ENCODE assay signal across 15 mouse cellular contexts in the genomic region with DNA sequence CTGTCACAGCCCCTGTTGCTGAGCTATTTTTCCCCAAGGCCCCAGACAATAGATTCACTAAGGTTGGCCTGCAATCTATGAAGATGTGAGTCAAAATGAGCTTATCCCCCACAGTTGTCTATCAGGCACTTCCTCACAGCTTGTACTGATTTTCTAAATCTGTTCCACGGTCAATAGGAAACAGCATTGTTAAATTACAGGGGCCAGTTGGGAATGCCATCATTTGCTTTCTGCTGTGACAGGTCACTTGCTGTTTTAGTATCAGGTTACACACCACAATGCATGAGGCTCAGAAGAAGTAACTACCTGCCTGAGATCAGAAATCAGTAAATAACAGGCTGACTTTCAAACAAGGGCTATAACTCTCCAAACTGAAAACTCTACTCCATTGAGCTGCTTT.
"Had no signal": no experiment of that assay in that cellular context is flagged by ENCODE, and none has a peak within 500 bp of the region (broad histone marks: within the 10 kb centered on the region; RNA-seq: fewer than 3 reads in every experiment).

No protein-coding gene starts in this region.

- H3K36me3 ChIP-seq: limb, embryonic 15.5 days; liver, embryonic 12.5 days; lung, embryonic 15.5 days; midbrain, embryonic 13.5 days; neural tube, embryonic 15.5 days had no signal

- H3K9me3 ChIP-seq: limb, embryonic 15.5 days; liver, embryonic 12.5 days; lung, embryonic 15.5 days; megakaryocyte, embryonic 14.5 days; midbrain, embryonic 13.5 days; neural tube, embryonic 15.5 days had no signal

- H3K4me3 ChIP-seq: limb, embryonic 15.5 days; liver, embryonic 12.5 days; lung, embryonic 15.5 days; megakaryocyte, embryonic 14.5 days; midbrain, embryonic 13.5 days; myocyte; neural tube, embryonic 15.5 days had no signal

- H3K27ac ChIP-seq: limb, embryonic 15.5 days; liver, embryonic 12.5 days; lung, embryonic 15.5 days; macrophage; midbrain, embryonic 13.5 days; neural tube, embryonic 15.5 days had no signal

- DNase-seq: kidney, postnatal 10 days; kidney, postnatal 4 days; lung, postnatal 14 days; right cerebral cortex, postnatal 4 days; spleen, adult 18-20 months; thymus, adult 18-20 months; thymus, postnatal 14 days had no signal

- H3K27me3 ChIP-seq: limb, embryonic 15.5 days; liver, embryonic 12.5 days; lung, embryonic 15.5 days; megakaryocyte, embryonic 14.5 days; midbrain, embryonic 13.5 days; neural tube, embryonic 15.5 days had no signal

- ATAC-seq: liver, embryonic 12.5 days; midbrain, embryonic 13.5 days had no signal
